ENCODE assay signal across 8 mouse cellular contexts in genomic region chr1:172082101-172082898, GRCm38 (mm10). TPM values are rescaled to one million over a fixed set of nuclear protein-coding genes. Genes with fewer than 3 reads are reported as not detected.
DNase-seq lines count a peak whose midpoint lies in the region; ATAC-seq and TF ChIP-seq lines count a peak whose summit lies in the region.

Gene Copa (plus strand): TSS chr1:172082529.
Gene Ncstn (minus strand): TSS chr1:172082795.

- under 1% methylated on average over 40 of the region's 40 CpGs for WGBS in cerebellum, adult 2 months
- WGBS in forebrain, postnatal 0 days = under 1% methylated on average over 40 of the region's 40 CpGs
- WGBS in lung, embryonic 15.5 days = under 1% methylated on average over 40 of the region's 40 CpGs

- TF ChIP-seq EP300 in MEL (IDR thresholded peaks at IDR 0.05; ENCODE audit: low read depth in 1 of 2, low read length in 2 of 2) = no peak

- TF ChIP-seq CTCF in MEL (IDR thresholded peaks at IDR 0.05 in 2 of 3, conservative IDR thresholded peaks at IDR 0.05 in 1 of 3; ENCODE audit: control insufficient read depth in 1 of 3, insufficient read depth in 1 of 3, low read depth in 2 of 3, low read length in 3 of 3, poor library complexity in 1 of 3, severe bottlenecking in 1 of 3) = no peak
- no peak for TF ChIP-seq CTCF in cerebellum, adult 2 months (IDR thresholded peaks at IDR 0.05; ENCODE audit: borderline replicate concordance, insufficient read depth, low read depth, low read length)
- peak; percentile 65 for TF ChIP-seq CTCF in forebrain, postnatal 0 days (IDR thresholded peaks at IDR 0.05; ENCODE audit: low read depth)

- H3K9me3 ChIP-seq in MEL (replicated peaks; ENCODE audit: insufficient read depth, low read length) = no peaks in the 10 kb centered on the region
- H3K9me3 ChIP-seq in forebrain, postnatal 0 days (ENCODE audit: low read length) = no peaks in the 10 kb centered on the region
- no peaks in the 10 kb centered on the region for H3K9me3 ChIP-seq in lung, embryonic 15.5 days

- peak; percentile 99 for ATAC-seq in forebrain, postnatal 0 days
- ATAC-seq in lung, embryonic 15.5 days (ENCODE audit: borderline replicate concordance, extremely low read depth, low FRiP score, low TSS enrichment) = peak; percentile 97

- H3K4me1 ChIP-seq in MEL (ENCODE audit: control insufficient read depth in 1 of 2, insufficient read depth in 2 of 2, low read length in 2 of 2) = peaks cover 8 to 9% of the 10 kb centered on the region in 2 experiments
- peaks cover 7% of the 10 kb centered on the region for H3K4me1 ChIP-seq in cerebellum, adult 2 months (ENCODE audit: control insufficient read depth, insufficient read depth, low read length)
- peaks cover 11% of the 10 kb centered on the region for H3K4me1 ChIP-seq in forebrain, postnatal 0 days (ENCODE audit: insufficient read depth)
- peaks cover 24% of the 10 kb centered on the region for H3K4me1 ChIP-seq in lung, embryonic 15.5 days

- peak within 1 kb of the TSS; percentile 92 for H3K9ac ChIP-seq in MEL (ENCODE audit: control insufficient read depth, low read depth, low read length, poor library complexity, severe bottlenecking)
- H3K9ac ChIP-seq in forebrain, postnatal 0 days = peak within 1 kb of the TSS; percentile 68
- H3K9ac ChIP-seq in lung, embryonic 15.5 days = peak within 1 kb of the TSS; percentile 78

- no peak for TF ChIP-seq RAD21 in MEL (IDR thresholded peaks at IDR 0.05; ENCODE audit: low read depth, low read length)

- peak within 1 kb of the TSS; percentile 74 for H3K4me2 ChIP-seq in forebrain, postnatal 0 days (ENCODE audit: low read depth)
- peak within 1 kb of the TSS; percentile 48 for H3K4me2 ChIP-seq in lung, embryonic 15.5 days

- H3K36me3 ChIP-seq in MEL (ENCODE audit: control insufficient read depth in 1 of 2, insufficient read depth in 2 of 2, low read length in 2 of 2) = peaks cover 3 to 26% of the 10 kb centered on the region in 2 experiments
- H3K36me3 ChIP-seq in forebrain, postnatal 0 days (ENCODE audit: insufficient read depth) = peaks cover 15% of the 10 kb centered on the region
- H3K36me3 ChIP-seq in lung, embryonic 15.5 days = peaks cover 19% of the 10 kb centered on the region

- peak in 1 of 2 experiments; percentile 90; a peak in 3 of 4 replicates for TF ChIP-seq POLR2A in MEL (IDR thresholded peaks at IDR 0.05; ENCODE audit: control insufficient read depth in 1 of 2, insufficient read depth in 1 of 2, low read depth in 1 of 2, low read length in 2 of 2, poor library complexity in 1 of 2)
- peak; percentile 60; the same call in 1 of the 2 replicates for TF ChIP-seq POLR2A in cerebellum, adult 2 months (IDR thresholded peaks at IDR 0.05; ENCODE audit: borderline replicate concordance, insufficient read depth, low read length)

- no peaks in the 10 kb centered on the region for H3K27me3 ChIP-seq in MEL (ENCODE audit: control insufficient read depth in 1 of 2, insufficient read depth in 2 of 2, low read length in 2 of 2)
- H3K27me3 ChIP-seq in cerebellum, adult 2 months (ENCODE audit: control insufficient read depth, insufficient read depth, low read length) = no peaks in the 10 kb centered on the region
- H3K27me3 ChIP-seq in forebrain, postnatal 0 days (ENCODE audit: insufficient read depth, low read length) = no peaks in the 10 kb centered on the region
- no peaks in the 10 kb centered on the region for H3K27me3 ChIP-seq in lung, embryonic 15.5 days

- H3K4me3 ChIP-seq in MEL (ENCODE audit: control insufficient read depth in 1 of 2, insufficient read depth in 1 of 2, low read depth in 2 of 2, low read length in 2 of 2) = peak within 1 kb of the TSS; percentile 94 to 98
- peak within 1 kb of the TSS; percentile 94 for H3K4me3 ChIP-seq in cerebellum, adult 2 months (replicated peaks; ENCODE audit: insufficient read depth, low read depth, low read length)
- peak within 1 kb of the TSS; percentile 65 for H3K4me3 ChIP-seq in forebrain, postnatal 0 days (ENCODE audit: low read depth, low read length)
- peak within 1 kb of the TSS; percentile 77 for H3K4me3 ChIP-seq in lung, embryonic 15.5 days

- H3K79me2 ChIP-seq in MEL (ENCODE audit: control insufficient read depth, insufficient read depth, low read length, poor library complexity) = peaks cover 44% of the 10 kb centered on the region

- H3K27ac ChIP-seq in MEL (ENCODE audit: control insufficient read depth, low read depth, low read length) = peak within 1 kb of the TSS; percentile 80
- peak within 1 kb of the TSS; percentile 93 for H3K27ac ChIP-seq in cerebellum, adult 2 months (ENCODE audit: insufficient read depth, low read length)
- peak within 1 kb of the TSS; percentile 87 for H3K27ac ChIP-seq in forebrain, postnatal 0 days (ENCODE audit: low read depth, low read length)
- H3K27ac ChIP-seq in lung, embryonic 15.5 days = peak within 1 kb of the TSS; percentile 67

- peak; percentile 96 for DNase-seq in MEL (ENCODE audit: low read depth, low spot score)
- peak; percentile 94 to 95 for DNase-seq in cerebellum, adult 2 months
- peak; percentile 96 for DNase-seq in forebrain, postnatal 0 days
- DNase-seq in heart, postnatal 4 days = peak; percentile 94
- DNase-seq in layer of hippocampus, adult 8-10 months (ENCODE audit: low spot score in 2 of 2) = peak; percentile 90 to 92
- DNase-seq in ovary, adult 18-20 months (ENCODE audit: low spot score) = peak; percentile 88
- peak; percentile 95 for DNase-seq in thymus, postnatal 0 days (ENCODE audit: low spot score)

TF ChIP-seq in MEL, 35 proteins besides CTCF, POLR2A, EP300 and RAD21:
- TF ChIP-seq TCF12 (IDR thresholded peaks at IDR 0.05; ENCODE audit: low read depth, low read length) (peak; percentile 42), MAFK (IDR thresholded peaks at IDR 0.05; ENCODE audit: borderline replicate concordance, low read depth, low read length) (no peak), MAX (IDR thresholded peaks at IDR 0.05; ENCODE audit: low read length) (no peak), ZC3H11A (IDR thresholded peaks at IDR 0.05; ENCODE audit: low read depth, low read length) (0 out of 2 replicates have a peak, but pooled peaks have one; percentile 5), ZMIZ1 (IDR thresholded peaks at IDR 0.05; ENCODE audit: low read depth, low read length) (peak; percentile 61; the same call in 1 of the 2 replicates), TBP (IDR thresholded peaks at IDR 0.05; ENCODE audit: low read depth, low read length) (peak; percentile 81), RCOR1 (IDR thresholded peaks at IDR 0.05; ENCODE audit: low read depth, low read length) (peak; percentile 15; the same call in 1 of the 2 replicates), POLR2AphosphoS2 (IDR thresholded peaks at IDR 0.05; ENCODE audit: low read length) (peak; percentile 83; the same call in 1 of the 2 replicates), MAZ (IDR thresholded peaks at IDR 0.05; ENCODE audit: low read depth, low read length) (no peak; the same call in 1 of the 2 replicates), HCFC1 (IDR thresholded peaks at IDR 0.05; ENCODE audit: low read depth, low read length) (peak; percentile 90), SIN3A (IDR thresholded peaks at IDR 0.05; ENCODE audit: low read length) (peak; percentile 89), E2F4 (IDR thresholded peaks at IDR 0.05; ENCODE audit: borderline replicate concordance, low read depth, low read length) (peak; percentile 23; the same call in 1 of the 2 replicates), USF1 (IDR thresholded peaks at IDR 0.05; ENCODE audit: low read depth, low read length) (no peak), NELFE (IDR thresholded peaks at IDR 0.05; ENCODE audit: low read depth, low read length) (peak; percentile 82), ELF1 (IDR thresholded peaks at IDR 0.05; ENCODE audit: low read depth, low read length) (peak; percentile 94), KAT2A (conservative IDR thresholded peaks at IDR 0.05; ENCODE audit: low read depth, low read length) (peak; percentile 61; the same call in 1 of the 2 replicates)

RNA-seq across cellular contexts. Expression of gene Copa, which starts in this region (rescaled TPM):
- 90.8 and 92.3 TPM in 2 replicates for total RNA-seq in MEL (2012; rRNA removed)
- 100 to 1,000 TPM in 1 of 2 experiments, 10 to 100 TPM in 1; 81.2 to 118 TPM for polyA plus RNA-seq in MEL (2012; ENCODE audit: insufficient read depth in 1 of 2, insufficient read length in 2 of 2, low read depth in 1 of 2, low replicate concordance in 2 of 2, missing spikeins in 1 of 2)
- polyA plus RNA-seq in cerebellum, adult 2 months (2012; rRNA removed) = 125 and 131 TPM in 2 replicates
- 199 and 241 TPM in 2 replicates for total RNA-seq in forebrain, postnatal 0 days (2014; rRNA removed)
- polyA plus RNA-seq in forebrain, postnatal 0 days (2015; fragmentation: Nextera tagmentation; extraction: Ambion mirVana) = 127 and 151 TPM in 2 replicates
- total RNA-seq in heart, postnatal 4 days (2021) = 100 to 1,000 TPM; 160 to 167 TPM
- 100 to 1,000 TPM; 149 to 159 (median 151) TPM for total RNA-seq in layer of hippocampus, adult 8-10 months (2022)
- polyA plus RNA-seq in lung, embryonic 15.5 days (2015; fragmentation: Nextera tagmentation; extraction: Ambion mirVana) = 229 and 235 TPM in 2 replicates
- polyA plus RNA-seq in thymus, postnatal 0 days (2015; fragmentation: Nextera tagmentation; extraction: Ambion mirVana) = 115 and 123 TPM in 2 replicates

RNA-seq across cellular contexts. Expression of gene Ncstn, which starts in this region (rescaled TPM):
- 9.6 and 9.9 TPM in 2 replicates for total RNA-seq in MEL (2012; rRNA removed)
- polyA plus RNA-seq in MEL (2012; ENCODE audit: insufficient read depth in 1 of 2, insufficient read length in 2 of 2, low read depth in 1 of 2, low replicate concordance in 2 of 2, missing spikeins in 1 of 2) = 10 to 100 TPM in 1 of 2 experiments, not detected in 1; 38.5 TPM
- polyA plus RNA-seq in cerebellum, adult 2 months (2012; rRNA removed) = 84.3 and 89.3 TPM in 2 replicates
- total RNA-seq in forebrain, postnatal 0 days (2014; rRNA removed) = 61.9 and 73.1 TPM in 2 replicates
- polyA plus RNA-seq in forebrain, postnatal 0 days (2015; fragmentation: Nextera tagmentation; extraction: Ambion mirVana) = 77.1 and 93.9 TPM in 2 replicates
- 10 to 100 TPM; 65.6 to 67.4 TPM for total RNA-seq in heart, postnatal 4 days (2021)
- total RNA-seq in layer of hippocampus, adult 8-10 months (2022) = 10 to 100 TPM; 63.2 to 72.4 (median 66.6) TPM
- 131 and 132 TPM in 2 replicates for polyA plus RNA-seq in lung, embryonic 15.5 days (2015; fragmentation: Nextera tagmentation; extraction: Ambion mirVana)
- polyA plus RNA-seq in thymus, postnatal 0 days (2015; fragmentation: Nextera tagmentation; extraction: Ambion mirVana) = 69.2 and 75.0 TPM in 2 replicates

Comparison
In these comparisons a context has a peak if more than half of its experiments do, and no peak if none do; other contexts are left out.
1. Peak in every context shown above with its lines: DNase-seq, ATAC-seq, H3K4me3 ChIP-seq and H3K27ac ChIP-seq.